Mouse (Mus musculus) bone marrow, adult 2 months (tissue): ENCODE measurements around the gene Lmna.

Experiments
- CTCF ChIP-seq: fragments of 200-500 bp; IDR thresholded peaks from 2 replicates; pipeline ENCODE4 v1.5.1; 2011; ENCODE audit warnings: low read length, control low read depth; ENCODE audit not compliant: control insufficient read depth, insufficient read depth
- POLR2A ChIP-seq: fragments of 200-500 bp; IDR thresholded peaks from 2 replicates; pipeline ENCODE4 v1.6.1; 2011; ENCODE audit warnings: low read depth, mild to moderate bottlenecking, control low read depth, low read length, borderline replicate concordance; ENCODE audit not compliant: control insufficient read depth

DNA sequence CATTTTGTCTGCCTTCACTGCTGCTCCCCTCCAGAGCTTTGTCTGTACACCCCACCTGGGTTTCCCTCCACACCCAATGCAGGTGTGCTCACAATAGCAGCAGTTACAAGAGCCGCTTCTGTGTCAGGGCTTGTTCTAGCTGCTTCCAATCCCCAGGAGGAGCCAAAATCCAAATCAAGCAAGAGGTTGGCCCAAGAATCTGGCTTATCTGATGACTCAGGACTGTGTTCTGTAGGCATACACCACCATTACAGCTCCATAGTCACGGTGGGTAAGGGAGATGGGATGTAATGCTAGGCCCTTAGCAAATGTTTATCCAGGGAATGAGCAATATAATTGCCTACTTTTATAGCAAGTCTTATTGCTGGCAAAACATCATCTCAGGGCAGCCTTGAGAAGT lies 6.7 kb upstream of the Lmna start:
- TF ChIP-seq CTCF (no peak), POLR2A (no peak)
